Mouse (Mus musculus): ENCODE results near the gene Epha6.

DNA sequence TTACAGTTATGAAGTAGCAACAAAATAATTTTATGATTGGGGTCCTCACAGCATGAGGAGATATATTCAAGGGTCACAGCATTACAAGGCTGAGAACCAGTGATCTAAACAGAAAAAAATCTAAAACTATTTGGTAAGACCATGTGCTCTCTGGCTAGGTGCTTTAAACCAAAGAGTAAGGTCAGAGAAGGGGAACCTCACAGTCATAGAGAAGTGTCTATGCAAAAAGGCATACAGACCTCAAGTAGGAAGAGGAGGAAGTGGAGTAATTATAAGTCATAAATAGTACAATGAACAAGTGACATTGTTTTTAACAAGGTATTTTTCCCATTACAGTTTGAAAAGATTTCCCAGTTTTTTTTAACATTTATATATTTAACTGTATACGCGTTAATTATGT lies 983.8 kb downstream of the Epha6 start:
- no peak for TF ChIP-seq EP300 (IDR thresholded peaks at IDR 0.05)
- no peak for TF ChIP-seq CTCF (IDR thresholded peaks at IDR 0.05)

Measured in lung, postnatal 0 days (tissue).